Mouse (Mus musculus): ENCODE measurements around the gene Edaradd. TPM values are rescaled to one million over a fixed set of nuclear protein-coding genes. Genes with fewer than 3 reads are reported as not detected.

The Edaradd gene
- polyA plus RNA-seq, 1 experiment from 2014 or later, result 1.6 TPM

DNA sequence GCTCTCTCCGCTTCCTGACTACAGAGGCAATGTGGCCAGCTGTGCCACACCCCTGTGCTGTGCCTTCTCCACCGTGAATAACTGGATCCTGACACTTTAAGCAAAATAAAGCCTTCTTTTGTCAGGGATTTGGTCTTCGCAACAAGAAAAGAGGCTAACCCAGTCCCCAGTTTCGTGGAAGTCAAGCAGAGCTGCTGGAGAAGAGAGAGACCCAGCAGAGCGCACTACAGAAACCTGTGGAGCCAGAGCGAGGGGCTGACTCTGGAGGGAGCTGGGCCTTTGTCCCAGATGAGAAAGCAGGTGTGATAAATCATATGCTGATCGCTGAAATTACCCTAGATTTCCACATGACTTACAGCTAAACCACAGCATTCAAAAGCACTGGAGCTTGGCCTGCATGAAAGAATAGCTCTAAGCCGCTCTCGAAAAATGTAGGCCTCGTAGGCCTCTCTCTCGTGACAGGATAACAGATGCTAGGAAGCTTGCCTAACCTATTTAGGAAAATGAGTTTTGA lies 16.9 kb downstream of the Edaradd start:
- ATAC-seq (replicated peaks; ENCODE audit: low FRiP score, low read depth), result peak; percentile 79
- H3K9me3 ChIP-seq (replicated peaks; ENCODE audit: low read length), result no peaks in the 10 kb centered on the region
- no peak overlapping the region for H3K9ac ChIP-seq (ENCODE audit: low read depth, low read length)
- H3K36me3 ChIP-seq (ENCODE audit: insufficient read depth, low read length), result no peaks in the 10 kb centered on the region
- no peaks in the 10 kb centered on the region for H3K27me3 ChIP-seq (ENCODE audit: insufficient read depth, low read length)
- peak; percentile 82 for DNase-seq (ENCODE audit: low spot score)
- H3K4me2 ChIP-seq (ENCODE audit: low read length), result no peak overlapping the region
- H3K4me3 ChIP-seq (replicated peaks; ENCODE audit: low read depth, low read length), result no peak overlapping the region
- no peaks in the 10 kb centered on the region for H3K4me1 ChIP-seq (replicated peaks; ENCODE audit: insufficient read depth, low read length)
- no peak for TF ChIP-seq CTCF (IDR thresholded peaks at IDR 0.05; ENCODE audit: low read depth)
- H3K27ac ChIP-seq, result peak overlapping the region; percentile 44; the same call in 1 of the 2 replicates
- 27% methylated on average over 11 of the region's 11 CpGs for WGBS

DNA sequence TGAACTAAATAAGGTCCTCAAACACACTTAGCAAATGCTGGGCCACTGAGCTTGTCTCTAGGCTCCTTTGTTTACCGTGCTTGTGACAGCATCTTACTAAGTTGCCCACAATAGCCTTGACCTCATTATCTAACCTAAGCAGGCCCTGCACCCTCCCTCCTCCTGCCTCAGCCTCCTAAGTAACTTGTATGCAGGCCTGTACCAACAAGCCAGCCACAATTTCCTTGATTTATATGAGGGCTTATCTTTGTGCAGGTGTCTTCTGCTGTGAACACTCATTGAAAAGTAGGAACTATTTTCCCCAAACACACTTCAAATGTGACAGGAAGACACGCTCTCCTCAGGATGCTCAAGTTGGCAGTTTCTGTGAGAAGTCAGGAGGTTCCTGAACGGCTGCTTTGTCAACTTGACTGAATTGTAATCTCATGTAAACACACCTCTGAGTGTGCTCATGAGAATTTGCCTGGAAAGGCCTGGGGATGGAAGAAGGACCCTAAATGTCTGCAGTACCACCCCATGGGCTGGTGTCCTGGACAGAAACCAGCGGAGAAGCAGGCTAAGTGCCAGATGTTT lies 17.5 kb downstream of the Edaradd start:
- Histone ChIP-seq H3K27me3 (ENCODE audit: insufficient read depth, low read length) (no peaks in the 10 kb centered on the region), H3K27ac (0 out of 2 replicates have a peak overlapping the region, but pooled peaks have one; percentile 44), H3K36me3 (ENCODE audit: insufficient read depth, low read length) (no peaks in the 10 kb centered on the region), H3K4me3 (replicated peaks; ENCODE audit: low read depth, low read length) (no peak overlapping the region), H3K4me1 (replicated peaks; ENCODE audit: insufficient read depth, low read length) (no peaks in the 10 kb centered on the region), H3K4me2 (ENCODE audit: low read length) (no peak overlapping the region), H3K9me3 (replicated peaks; ENCODE audit: low read length) (no peaks in the 10 kb centered on the region), H3K9ac (ENCODE audit: low read depth, low read length) (no peak overlapping the region)
- no peak for TF ChIP-seq CTCF (IDR thresholded peaks at IDR 0.05; ENCODE audit: low read depth)
- no peak for DNase-seq (ENCODE audit: low spot score)
- ATAC-seq (replicated peaks; ENCODE audit: low FRiP score, low read depth), result no peak
- WGBS, result 46% methylated on average over 4 of the region's 4 CpGs

DNA sequence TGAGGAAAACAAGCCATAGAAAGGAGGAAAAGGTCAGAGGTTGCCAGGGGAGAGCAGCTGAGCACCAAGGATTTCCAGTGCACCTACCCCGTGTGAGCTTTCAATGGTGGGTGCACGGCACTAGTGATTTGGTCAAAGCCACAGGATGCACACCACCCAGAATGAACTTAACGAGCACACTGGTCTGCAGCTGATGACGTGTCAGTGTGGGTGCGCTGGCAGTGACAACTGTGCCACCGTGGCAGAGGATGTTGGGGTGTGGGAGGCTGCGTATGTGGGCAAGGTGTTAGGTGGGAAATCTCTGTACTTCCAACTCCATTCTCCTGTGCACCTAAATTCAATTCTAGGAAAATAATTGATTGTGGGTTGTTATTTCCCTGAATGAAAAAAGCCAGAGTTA lies 21.1 kb downstream of the Edaradd start:
- H3K27ac ChIP-seq, result no peak overlapping the region
- no peak overlapping the region for H3K4me2 ChIP-seq (ENCODE audit: low read length)
- H3K36me3 ChIP-seq (ENCODE audit: insufficient read depth, low read length), result no peaks in the 10 kb centered on the region
- H3K4me3 ChIP-seq (replicated peaks; ENCODE audit: low read depth, low read length), result no peak overlapping the region
- H3K9ac ChIP-seq (ENCODE audit: low read depth, low read length), result no peak overlapping the region
- ATAC-seq (replicated peaks; ENCODE audit: low FRiP score, low read depth) (no peak), DNase-seq (ENCODE audit: low spot score) (no peak)
- 90% methylated on average over 7 of the region's 7 CpGs for WGBS
- no peaks in the 10 kb centered on the region for H3K4me1 ChIP-seq (replicated peaks; ENCODE audit: insufficient read depth, low read length)
- H3K27me3 ChIP-seq (ENCODE audit: insufficient read depth, low read length), result no peaks in the 10 kb centered on the region
- TF ChIP-seq CTCF (IDR thresholded peaks at IDR 0.05; ENCODE audit: low read depth), result no peak
- no peaks in the 10 kb centered on the region for H3K9me3 ChIP-seq (replicated peaks; ENCODE audit: low read length)

DNA sequence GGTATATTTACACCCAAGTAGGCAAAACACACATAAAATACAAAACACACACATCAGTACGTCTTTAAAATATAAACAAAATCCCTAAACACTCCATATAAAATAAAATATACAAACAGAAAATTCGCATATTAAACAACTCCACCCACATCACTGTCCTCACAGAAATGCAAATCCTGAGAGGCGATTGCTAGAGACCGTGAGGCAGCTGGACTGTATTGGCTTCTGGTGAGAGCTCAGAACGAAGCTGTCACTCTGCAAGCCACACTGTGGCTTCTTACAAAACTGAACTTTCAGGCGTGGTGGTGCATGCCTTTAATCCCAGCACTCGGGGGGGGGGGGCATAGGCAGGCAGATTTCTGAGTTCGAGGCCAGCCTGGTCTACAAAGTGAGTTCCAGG lies 22.4 kb downstream of the Edaradd start:
- Histone ChIP-seq H3K4me2 (ENCODE audit: low read length) (no peak overlapping the region), H3K36me3 (ENCODE audit: insufficient read depth, low read length) (no peaks in the 10 kb centered on the region)
- no peak for ATAC-seq (replicated peaks; ENCODE audit: low FRiP score, low read depth)

DNA sequence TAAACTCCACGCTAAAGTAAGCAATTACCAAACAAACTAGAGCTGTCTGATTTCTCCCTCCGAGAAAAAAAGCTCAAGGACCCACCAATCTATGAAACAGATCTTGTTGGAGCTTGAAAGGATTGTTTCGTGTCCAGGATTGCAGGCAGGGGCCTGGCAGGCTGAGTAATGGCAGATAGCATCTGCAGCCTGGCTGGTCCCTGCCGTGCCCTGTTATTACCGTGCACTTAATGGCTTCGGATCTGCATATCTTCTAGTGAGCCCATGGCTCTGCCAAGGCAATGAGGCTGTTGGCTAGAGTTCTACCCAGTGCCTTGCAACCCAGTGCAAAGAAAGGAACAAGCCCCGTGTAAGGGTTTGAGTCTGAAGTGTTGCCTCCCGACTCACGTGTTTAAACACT lies 25.5 kb downstream of the Edaradd start:
- H3K9ac ChIP-seq (ENCODE audit: low read depth, low read length), result no peak overlapping the region
- peak; percentile 59; the same call in 1 of the 2 replicates for ATAC-seq (replicated peaks; ENCODE audit: low FRiP score, low read depth)
- TF ChIP-seq CTCF (IDR thresholded peaks at IDR 0.05; ENCODE audit: low read depth), result no peak
- H3K4me2 ChIP-seq (ENCODE audit: low read length), result no peak overlapping the region
- no peak overlapping the region; the same call in 1 of the 2 replicates for H3K27ac ChIP-seq
- no peaks in the 10 kb centered on the region for H3K9me3 ChIP-seq (replicated peaks; ENCODE audit: low read length)
- H3K4me1 ChIP-seq (replicated peaks; ENCODE audit: insufficient read depth, low read length), result no peaks in the 10 kb centered on the region
- H3K4me3 ChIP-seq (replicated peaks; ENCODE audit: low read depth, low read length), result no peak overlapping the region
- DNase-seq (ENCODE audit: low spot score), result no peak
- H3K27me3 ChIP-seq (ENCODE audit: insufficient read depth, low read length), result no peaks in the 10 kb centered on the region
- no peaks in the 10 kb centered on the region for H3K36me3 ChIP-seq (ENCODE audit: insufficient read depth, low read length)
- WGBS, result 80% methylated on average over 9 of the region's 9 CpGs

More for the DNA sequence above, 22.4 kb downstream of the Edaradd start:
- no peak overlapping the region for H3K27ac ChIP-seq
- H3K9me3 ChIP-seq (replicated peaks; ENCODE audit: low read length), result no peaks in the 10 kb centered on the region
- no peaks in the 10 kb centered on the region for H3K4me1 ChIP-seq (replicated peaks; ENCODE audit: insufficient read depth, low read length)
- H3K9ac ChIP-seq (ENCODE audit: low read depth, low read length), result no peak overlapping the region
- 63% methylated on average over 8 of the region's 8 CpGs for WGBS
- no peaks in the 10 kb centered on the region for H3K27me3 ChIP-seq (ENCODE audit: insufficient read depth, low read length)
- TF ChIP-seq CTCF (IDR thresholded peaks at IDR 0.05; ENCODE audit: low read depth), result no peak
- no peak for DNase-seq (ENCODE audit: low spot score)
- H3K4me3 ChIP-seq (replicated peaks; ENCODE audit: low read depth, low read length), result no peak overlapping the region

DNA sequence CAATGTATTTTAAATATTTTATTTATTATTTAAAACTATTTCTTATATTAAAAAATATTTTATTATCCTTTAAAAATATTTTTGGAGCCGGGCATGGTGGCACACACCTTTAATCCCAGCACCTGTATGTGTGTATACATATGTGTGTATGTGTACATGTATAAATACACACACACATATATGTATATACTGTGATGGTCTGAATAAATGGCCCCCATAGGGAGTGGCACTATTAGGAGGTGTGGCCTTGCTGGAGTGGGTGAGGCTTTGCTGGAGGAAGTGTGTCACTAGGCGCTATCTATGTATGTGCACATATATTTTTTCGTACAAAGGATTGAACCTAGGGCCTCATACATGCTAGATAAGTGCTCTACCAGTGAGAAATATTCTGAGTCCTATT lies 27.7 kb downstream of the Edaradd start:
- Histone ChIP-seq H3K4me3 (replicated peaks; ENCODE audit: low read depth, low read length) (no peak overlapping the region), H3K4me2 (ENCODE audit: low read length) (no peak overlapping the region), H3K9ac (ENCODE audit: low read depth, low read length) (no peak overlapping the region), H3K9me3 (replicated peaks; ENCODE audit: low read length) (no peaks in the 10 kb centered on the region), H3K27me3 (ENCODE audit: insufficient read depth, low read length) (no peaks in the 10 kb centered on the region), H3K27ac (no peak overlapping the region), H3K4me1 (replicated peaks; ENCODE audit: insufficient read depth, low read length) (no peaks in the 10 kb centered on the region), H3K36me3 (ENCODE audit: insufficient read depth, low read length) (no peaks in the 10 kb centered on the region)
- no peak for TF ChIP-seq CTCF (IDR thresholded peaks at IDR 0.05; ENCODE audit: low read depth)
- 91% methylated on average over 3 of the region's 3 CpGs for WGBS
- DNase-seq (ENCODE audit: low spot score), result no peak
- ATAC-seq (replicated peaks; ENCODE audit: low FRiP score, low read depth), result no peak
